Mouse (Mus musculus) MEL-GATA-1-ER (cell line): ENCODE data around the gene Ms4a6c.
"Not testable (repeated sequence)": the region's sequence is repeated elsewhere in the genome, so short reads cannot be mapped to it uniquely, and the experiment has no call there.

Source experiments
- DNase-seq: peaks from one replicate; pipeline ENCODE4 v3.0.0-alpha.2; 2012; ENCODE audit warnings: low read depth; ENCODE audit errors: extremely low read depth

The Ms4a6c gene

DNA sequence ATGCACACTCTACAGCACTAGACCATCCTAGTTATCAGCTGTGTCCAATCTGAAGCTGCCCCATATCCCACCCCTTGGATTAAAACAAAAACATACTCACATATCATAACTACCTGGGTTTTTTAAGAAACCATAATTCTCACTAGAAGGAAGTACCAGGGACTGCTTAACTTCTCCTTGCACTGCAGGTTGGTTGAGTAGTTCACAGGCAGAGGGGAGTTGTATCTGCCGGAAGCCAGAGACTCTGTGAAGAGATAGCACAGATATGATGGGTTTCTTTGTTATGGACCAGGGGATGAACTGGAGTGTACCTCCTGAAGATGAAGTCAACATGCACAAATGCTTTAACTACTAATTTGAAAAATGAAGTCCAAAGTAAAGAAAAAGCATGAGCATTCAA lies 31.6 kb downstream of the Ms4a6c start:
- DNase-seq = no peak

- no peak for DNase-seq
Observed at GRCm38 (mm10) chr19:11501326-11501725, 32.2 kb downstream of the Ms4a6c start.

DNA sequence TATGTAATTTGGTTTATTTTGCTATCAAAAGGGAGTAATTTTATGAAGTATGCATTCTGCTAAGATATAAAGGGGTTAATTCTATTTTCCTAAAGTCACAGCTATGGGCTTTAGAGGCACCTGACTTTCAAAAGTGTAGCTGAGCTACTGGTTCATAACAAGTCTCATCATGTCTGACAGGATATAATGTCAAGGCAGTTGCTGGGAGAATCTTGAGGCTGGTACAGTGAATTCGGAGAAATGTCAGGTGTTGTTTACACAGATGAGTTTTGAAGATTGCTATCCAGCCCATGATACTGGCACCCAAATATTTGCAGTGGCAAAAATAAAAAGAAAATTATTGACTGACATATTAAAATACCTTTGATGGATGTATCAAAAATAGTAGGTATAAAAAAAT lies 35.7 kb downstream of the Ms4a6c start:
- no peak for DNase-seq

DNA sequence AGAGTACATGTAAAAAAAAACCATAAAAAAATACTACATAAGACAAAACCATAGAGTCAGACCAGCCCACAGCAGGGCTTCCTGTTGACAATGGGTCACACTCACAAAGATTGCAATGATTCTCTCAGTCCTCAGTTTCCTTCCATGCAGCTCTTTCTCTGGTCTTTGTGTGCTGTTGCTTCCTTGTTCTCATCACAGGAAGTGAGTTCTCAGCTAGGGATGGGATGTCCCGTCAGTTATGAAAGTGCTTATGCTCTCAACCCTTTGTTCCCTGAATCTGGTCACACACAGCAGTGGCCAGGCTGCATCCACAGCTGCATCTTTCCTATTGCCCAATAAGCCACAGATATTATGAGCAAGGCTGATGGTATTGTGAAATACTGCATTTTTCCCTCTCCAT lies 44.3 kb downstream of the Ms4a6c start:
- no peak for DNase-seq

DNA sequence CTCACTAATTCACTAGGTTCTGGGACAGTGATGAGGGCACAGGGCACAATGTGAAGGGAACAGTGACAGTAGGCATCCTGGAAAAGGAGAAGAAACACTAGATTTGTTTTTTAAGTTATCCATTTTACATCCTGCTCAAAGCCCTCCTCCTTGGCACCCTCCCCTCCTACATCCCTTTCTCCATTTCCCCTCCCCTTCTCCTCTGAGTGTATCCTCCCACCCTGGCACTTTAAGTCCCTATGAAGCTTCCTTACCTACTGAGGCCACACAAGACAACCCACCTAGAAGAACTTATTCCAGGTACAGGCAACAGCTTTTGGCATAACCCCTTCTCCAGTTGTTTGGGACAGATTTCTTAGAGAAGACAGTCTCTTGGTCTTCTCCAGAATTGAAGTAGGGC lies 47.1 kb downstream of the Ms4a6c start, which contains the start of gene Ms4a6b:
Gene Ms4a6b (plus strand): TSS at position 267 of the 400 bp plus-strand sequence.
- DNase-seq = no peak

DNA sequence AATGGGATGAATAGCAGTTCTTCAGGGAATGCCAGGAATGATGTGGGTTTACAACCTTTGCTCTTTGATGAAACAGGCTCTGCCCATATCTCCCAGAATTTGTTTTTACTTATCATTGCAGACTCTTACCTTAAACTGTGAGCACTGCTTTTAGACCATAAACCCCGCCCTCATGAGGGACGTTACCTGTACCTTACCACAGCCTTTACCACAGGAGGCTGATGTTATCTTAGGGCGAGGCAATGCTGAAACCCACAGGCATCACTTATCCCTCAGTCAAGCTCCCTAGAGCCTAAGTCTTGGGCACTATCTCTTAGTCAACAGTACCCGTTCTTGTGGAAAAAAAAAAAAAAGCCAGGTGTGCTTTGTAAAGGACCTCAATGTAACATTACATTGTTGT lies 47.7 kb downstream of the Ms4a6c start:
- no peak for DNase-seq

GRCm38 (mm10) chr19:11517373-11517772 lies 48.2 kb downstream of the Ms4a6c start:
- DNase-seq = not testable (repeated sequence)

GRCm38 (mm10) chr19:11518356-11518755 lies 49.2 kb downstream of the Ms4a6c start:
- not testable (repeated sequence) for DNase-seq

GRCm38 (mm10) chr19:11520146-11520545 lies 51.0 kb downstream of the Ms4a6c start:
- no peak for DNase-seq
